Mouse (Mus musculus) lung, adult 2 months (tissue): ENCODE results near the gene Rad51d. TPM values are rescaled to one million over a fixed set of nuclear protein-coding genes. Genes with fewer than 3 reads are reported as not detected.
"Not testable (repeated sequence)": the region's sequence is repeated elsewhere in the genome, so short reads cannot be mapped to it uniquely, and the experiment has no call there.

Experiments used
- DNase-seq: peaks from one replicate; pipeline ENCODE4 v3.0.0; 2022
- H3K4me1 ChIP-seq: fragments of 200-500 bp; 2 replicates; pipeline ENCODE4 v1.6.1; 2011; ENCODE audit warnings: low read length; ENCODE audit not compliant: control insufficient read depth, insufficient read depth
- H3K4me3 ChIP-seq: fragments of 200-500 bp; replicated peaks from 2 replicates; pipeline ENCODE3; 2011; ENCODE audit warnings: low read depth, mild to moderate bottlenecking, control low read depth, low read length; ENCODE audit errors: extremely low read depth
- CTCF ChIP-seq: fragments of 200-500 bp; IDR thresholded peaks from 2 replicates; pipeline ENCODE4 v1.5.1; 2011; ENCODE audit warnings: mild to moderate bottlenecking, low read length, control low read depth; ENCODE audit not compliant: insufficient read depth
- POLR2A ChIP-seq: fragments of 200-500 bp; IDR thresholded peaks from 2 replicates; pipeline ENCODE4 v1.6.1; 2011; ENCODE audit warnings: low read depth, mild to moderate bottlenecking, control low read depth, low read length, borderline replicate concordance; ENCODE audit errors: extremely low read depth
- WGBS: fragments of 180-500 bp; shearing (Covaris S2); methylation state at CpG from one replicate; pipeline ENCODE4 v1.1.7; 2018; 5-methylcytosine and 5-hydroxymethylcytosine counted together
- polyA plus RNA-seq: library from polyadenylated mRNA; depleted of rRNA; stranded (reverse); fragments of >200 nt; gene quantifications from 2 replicates; pipeline ENCODE4 v1.2.3, GENCODE M21; 2012

Gene Rad51d
- polyA plus RNA-seq, 1 experiment = 11.7 TPM

- Histone ChIP-seq H3K4me3 (no peak overlapping the region), H3K4me1 (peaks cover 3% of the 10 kb centered on the region; the same call in 1 of the 2 replicates)
- no peak for TF ChIP-seq CTCF
- TF ChIP-seq POLR2A = no peak
- DNase-seq = no peak
- WGBS = 63% methylated on average over 6 of the region's 6 CpGs
Measured at GRCm38 (mm10) chr11:82847571-82848000, 42.8 kb downstream of the Rad51d start.

- peaks cover 3% of the 10 kb centered on the region; the same call in 1 of the 2 replicates for H3K4me1 ChIP-seq
- 89% methylated on average over 3 of the region's 3 CpGs for WGBS
- TF ChIP-seq POLR2A (no peak), CTCF (no peak)
Measured at GRCm38 (mm10) chr11:82846938-82847337, 43.5 kb downstream of the Rad51d start.

GRCm38 (mm10) chr11:82846079-82846436 lies 44.4 kb downstream of the Rad51d start:
- no peak overlapping the region for H3K4me3 ChIP-seq
- H3K4me1 ChIP-seq = peaks cover 3% of the 10 kb centered on the region; the same call in 1 of the 2 replicates
- DNase-seq = no peak
- no peak for TF ChIP-seq CTCF
- TF ChIP-seq POLR2A = no peak
- 35% methylated on average over 4 of the region's 4 CpGs for WGBS

More at GRCm38 (mm10) chr11:82846938-82847337, 43.5 kb downstream of the Rad51d start:
- no peak for DNase-seq
- H3K4me3 ChIP-seq = no peak overlapping the region

GRCm38 (mm10) chr11:82845415-82846078 lies 44.9 kb downstream of the Rad51d start:
- TF ChIP-seq CTCF (0 out of 2 replicates have a peak, but pooled peaks have one; percentile 5), POLR2A (no peak)
- H3K4me3 ChIP-seq = peak overlapping the region; percentile 26
- 32% methylated on average over 16 of the region's 16 CpGs for WGBS
- peaks cover 3% of the 10 kb centered on the region; the same call in 1 of the 2 replicates for H3K4me1 ChIP-seq
- peak; percentile 30 for DNase-seq

- no peak for DNase-seq
- WGBS = 77% methylated on average over 11 of the region's 11 CpGs
- peaks cover 3% of the 10 kb centered on the region; the same call in 1 of the 2 replicates for H3K4me1 ChIP-seq
- H3K4me3 ChIP-seq = no peak overlapping the region
- TF ChIP-seq POLR2A (no peak), CTCF (no peak)
Measured at GRCm38 (mm10) chr11:82844771-82845414, 45.5 kb downstream of the Rad51d start.

- H3K4me1 ChIP-seq = no peaks in the 10 kb centered on the region
- no peak for DNase-seq
- no peak overlapping the region for H3K4me3 ChIP-seq
- TF ChIP-seq CTCF (no peak), POLR2A (no peak)
- 47% methylated on average over 5 of the region's 5 CpGs for WGBS
Measured at GRCm38 (mm10) chr11:82838511-82838910, 51.9 kb downstream of the Rad51d start.

- TF ChIP-seq CTCF (no peak), POLR2A (no peak)
- DNase-seq = no peak
- WGBS = 78% methylated on average over 7 of the region's 7 CpGs
- Histone ChIP-seq H3K4me1 (no peaks in the 10 kb centered on the region), H3K4me3 (no peak overlapping the region)
Measured at GRCm38 (mm10) chr11:82837848-82838247, 52.6 kb downstream of the Rad51d start.

- DNase-seq = no peak
- WGBS = 66% methylated on average over 7 of the region's 7 CpGs
- TF ChIP-seq CTCF (no peak), POLR2A (no peak)
- H3K4me3 ChIP-seq = no peak overlapping the region
- no peaks in the 10 kb centered on the region for H3K4me1 ChIP-seq
Measured at GRCm38 (mm10) chr11:82837192-82837591, 53.2 kb downstream of the Rad51d start.

- 72% methylated on average over 11 of the region's 11 CpGs for WGBS
- no peaks in the 10 kb centered on the region; the same call in 1 of the 2 replicates for H3K4me1 ChIP-seq
- TF ChIP-seq POLR2A (no peak), CTCF (no peak)
- DNase-seq = no peak
- H3K4me3 ChIP-seq = no peak overlapping the region
Measured at GRCm38 (mm10) chr11:82835616-82836432, 54.6 kb downstream of the Rad51d start.

GRCm38 (mm10) chr11:82834359-82834758 lies 56.1 kb downstream of the Rad51d start:
- H3K4me1 ChIP-seq, DNase-seq, H3K4me3 ChIP-seq: not testable (repeated sequence)
- WGBS = 76% methylated on average over 7 of the region's 7 CpGs
